ENCODE assay signal across 38 mouse cellular contexts in the genomic region with DNA sequence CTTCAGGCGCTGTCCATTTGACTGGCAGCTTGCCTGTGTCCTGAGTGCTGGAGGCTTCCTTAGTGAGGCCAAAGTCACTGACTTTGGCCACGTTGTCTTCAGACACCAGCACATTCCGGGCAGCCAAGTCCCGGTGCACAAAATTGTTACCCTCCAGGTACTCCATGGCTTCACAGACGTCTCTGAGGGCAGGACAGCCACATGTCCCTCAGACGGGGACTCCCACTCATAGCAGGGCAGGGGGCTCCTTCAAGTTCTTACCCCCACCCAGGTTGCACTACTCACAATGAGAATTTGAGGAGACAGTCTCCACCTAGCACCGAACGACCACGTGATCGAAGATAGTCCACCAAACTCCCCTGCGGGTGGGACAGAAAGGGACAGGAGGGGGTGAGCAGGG. TPM values are rescaled to one million over a fixed set of nuclear protein-coding genes. Genes with fewer than 3 reads are reported as not detected.
"Had no signal": no experiment of that assay in that cellular context is flagged by ENCODE, and none has a peak within 500 bp of the region (broad histone marks: within the 10 kb centered on the region; RNA-seq: fewer than 3 reads in every experiment).

No protein-coding gene starts in this region.

- H3K9me3 ChIP-seq: embryonic facial prominence, embryonic 10.5 days; embryonic facial prominence, embryonic 12.5 days; embryonic facial prominence, embryonic 13.5 days; embryonic facial prominence, embryonic 15.5 days; forebrain, embryonic 10.5 days; forebrain, embryonic 12.5 days; forebrain, embryonic 13.5 days; forebrain, embryonic 15.5 days had no signal

- H3K27ac ChIP-seq: embryonic facial prominence, embryonic 10.5 days; embryonic facial prominence, embryonic 12.5 days; embryonic facial prominence, embryonic 13.5 days; embryonic facial prominence, embryonic 15.5 days; forebrain, embryonic 10.5 days; forebrain, embryonic 12.5 days; forebrain, embryonic 13.5 days; forebrain, embryonic 15.5 days; gastrocnemius, adult 2 months; heart, adult 2 months had no signal

- ATAC-seq: forebrain, embryonic 13.5 days; forebrain, embryonic 14.5 days; forebrain, embryonic 15.5 days; forebrain, embryonic 16.5 days; forebrain, postnatal 0 days had no signal

- H3K9ac ChIP-seq: embryonic facial prominence, embryonic 12.5 days; embryonic facial prominence, embryonic 13.5 days; embryonic facial prominence, embryonic 15.5 days; forebrain, embryonic 12.5 days; forebrain, embryonic 13.5 days; forebrain, embryonic 15.5 days; forebrain, postnatal 0 days had no signal

- DNase-seq: cerebellum, adult 2 months; cerebellum, adult 8-10 months; cerebellum, adult 9-10 months; cerebellum, postnatal 10 days; cerebellum, postnatal 14 days; cerebellum, postnatal 25 days; cerebellum, postnatal 36 days; embryo, embryonic 11 days; forebrain, postnatal 0 days; gastrocnemius, adult 2 months; gastrocnemius, postnatal 10 days; gastrocnemius, postnatal 14 days; gastrocnemius, postnatal 25 days; gastrocnemius, postnatal 36 days; heart, adult 2 months had no signal

- H3K27me3 ChIP-seq: embryonic facial prominence, embryonic 12.5 days; embryonic facial prominence, embryonic 13.5 days; embryonic facial prominence, embryonic 15.5 days; forebrain, embryonic 12.5 days; forebrain, embryonic 13.5 days; forebrain, embryonic 15.5 days had no signal

- H3K4me2 ChIP-seq: embryonic facial prominence, embryonic 12.5 days; embryonic facial prominence, embryonic 13.5 days; embryonic facial prominence, embryonic 15.5 days; forebrain, embryonic 12.5 days; forebrain, embryonic 13.5 days; forebrain, embryonic 15.5 days had no signal

- H3K4me3 ChIP-seq: embryonic facial prominence, embryonic 10.5 days; embryonic facial prominence, embryonic 12.5 days; embryonic facial prominence, embryonic 13.5 days; embryonic facial prominence, embryonic 15.5 days; erythroblast, embryonic 14.5 days; forebrain, embryonic 10.5 days; forebrain, embryonic 12.5 days; forebrain, embryonic 13.5 days; forebrain, embryonic 15.5 days; gastrocnemius, adult 2 months; heart, adult 2 months had no signal

- H3K4me1 ChIP-seq: embryonic facial prominence, embryonic 12.5 days; embryonic facial prominence, embryonic 13.5 days; forebrain, embryonic 13.5 days; forebrain, embryonic 15.5 days had no signal

RNA-seq across cellular contexts. Expression of a gene that starts 7.3 kb away (rescaled TPM):
- total RNA-seq: common myeloid progenitor, adult 5-6 weeks; forebrain, postnatal 0 days; gastrocnemius, adult 18-20 months; gastrocnemius, adult 2 months; gastrocnemius, adult 8-10 months; gastrocnemius, postnatal 10 days; gastrocnemius, postnatal 14 days; gastrocnemius, postnatal 25 days; gastrocnemius, postnatal 36 days; gastrocnemius, postnatal 4 days; granulocyte monocyte progenitor cell, adult 5-6 weeks; heart, adult 2 months had no signal
- polyA plus RNA-seq: cerebellum, adult 2 months; cortical plate, adult 2 months; embryonic facial prominence, embryonic 10.5 days; embryonic facial prominence, embryonic 11.5 days; embryonic facial prominence, embryonic 12.5 days; embryonic facial prominence, embryonic 13.5 days; embryonic facial prominence, embryonic 14.5 days; embryonic facial prominence, embryonic 15.5 days; erythroblast, embryonic 14.5 days; forebrain, embryonic 10.5 days; forebrain, embryonic 11.5 days; forebrain, embryonic 12.5 days; forebrain, embryonic 13.5 days; forebrain, embryonic 14.5 days; forebrain, embryonic 15.5 days; forebrain, embryonic 16.5 days; forebrain, postnatal 0 days; gonadal fat pad, adult 2 months had no signal

RNA-seq across cellular contexts. Expression of a gene that starts 21.8 kb away (rescaled TPM):
- total RNA-seq: common myeloid progenitor, adult 5-6 weeks; gastrocnemius, adult 18-20 months; gastrocnemius, adult 2 months; gastrocnemius, adult 8-10 months; gastrocnemius, postnatal 10 days; gastrocnemius, postnatal 14 days; gastrocnemius, postnatal 25 days; gastrocnemius, postnatal 36 days; gastrocnemius, postnatal 4 days; granulocyte monocyte progenitor cell, adult 5-6 weeks; heart, adult 2 months; heart, adult 8-10 months had no signal
- polyA plus RNA-seq: embryonic facial prominence, embryonic 13.5 days; embryonic facial prominence, embryonic 14.5 days; embryonic facial prominence, embryonic 15.5 days; erythroblast, embryonic 14.5 days; forebrain, embryonic 11.5 days; forebrain, embryonic 13.5 days; forebrain, embryonic 16.5 days; gonadal fat pad, adult 2 months; heart, adult 2 months had no signal

RNA-seq across cellular contexts. Expression of a gene that starts 55.6 kb away (rescaled TPM):
- total RNA-seq: common myeloid progenitor, adult 5-6 weeks; forebrain, postnatal 0 days; gastrocnemius, adult 18-20 months; gastrocnemius, adult 2 months; gastrocnemius, adult 8-10 months; gastrocnemius, postnatal 14 days; gastrocnemius, postnatal 25 days; gastrocnemius, postnatal 36 days; granulocyte monocyte progenitor cell, adult 5-6 weeks; heart, adult 2 months; heart, adult 8-10 months had no signal
- polyA plus RNA-seq: cerebellum, adult 2 months; cortical plate, adult 2 months; embryonic facial prominence, embryonic 10.5 days; embryonic facial prominence, embryonic 11.5 days; embryonic facial prominence, embryonic 12.5 days; embryonic facial prominence, embryonic 13.5 days; embryonic facial prominence, embryonic 14.5 days; embryonic facial prominence, embryonic 15.5 days; erythroblast, embryonic 14.5 days; forebrain, embryonic 10.5 days; forebrain, embryonic 11.5 days; forebrain, embryonic 12.5 days; forebrain, embryonic 13.5 days; forebrain, embryonic 14.5 days; forebrain, embryonic 15.5 days; forebrain, embryonic 16.5 days; forebrain, postnatal 0 days; frontal cortex, adult 2 months; heart, adult 2 months had no signal
